ENCODE assay signal across 21 mouse cellular contexts in genomic region chr5:100186618-100187017, GRCm38 (mm10). TPM values are rescaled to one million over a fixed set of nuclear protein-coding genes. Genes with fewer than 3 reads are reported as not detected.
A peak's percentile ranks its signal among the peaks of the same experiment; 100 is the strongest.
DNase-seq lines count a peak whose midpoint lies in the region; ATAC-seq and TF ChIP-seq lines count a peak whose summit lies in the region.
"Had no signal": no experiment of that assay in that cellular context is flagged by ENCODE, and none has a peak within 500 bp of the region (broad histone marks: within the 10 kb centered on the region; RNA-seq: fewer than 3 reads in every experiment).

No protein-coding gene starts in this region.

- no peak for ATAC-seq in liver, embryonic 12.5 days
- no peak for ATAC-seq in liver, embryonic 11.5 days (replicated peaks; ENCODE audit: low FRiP score)
- peak; percentile 65 for ATAC-seq in lung, embryonic 16.5 days (ENCODE audit: low read depth)
- ATAC-seq in liver, embryonic 16.5 days (ENCODE audit: low read depth): peak; percentile 30; the same call in 1 of the 2 replicates
- ATAC-seq: forebrain, embryonic 14.5 days had no signal

- peaks cover 5% of the 10 kb centered on the region; the same call in 1 of the 2 replicates for H3K4me1 ChIP-seq in liver, embryonic 12.5 days
- H3K4me1 ChIP-seq in liver, embryonic 11.5 days (replicated peaks; ENCODE audit: control insufficient read depth, insufficient read depth, low read length): no peaks in the 10 kb centered on the region; the same call in 1 of the 2 replicates
- H3K4me1 ChIP-seq in lung, embryonic 16.5 days (replicated peaks; ENCODE audit: control insufficient read depth, insufficient read depth, low read length): peaks cover 9% of the 10 kb centered on the region
- no peaks in the 10 kb centered on the region for H3K4me1 ChIP-seq in lung, adult 2 months (ENCODE audit: control insufficient read depth, insufficient read depth, low read length)
- no peaks in the 10 kb centered on the region; the same call in 1 of the 2 replicates for H3K4me1 ChIP-seq in liver, embryonic 16.5 days (ENCODE audit: control insufficient read depth, low read depth, low read length)

- no peaks in the 10 kb centered on the region for H3K9me3 ChIP-seq in liver, embryonic 12.5 days (replicated peaks)
- H3K9me3 ChIP-seq in liver, embryonic 11.5 days (ENCODE audit: control insufficient read depth, low read length): no peaks in the 10 kb centered on the region
- H3K9me3 ChIP-seq in lung, embryonic 16.5 days (ENCODE audit: control insufficient read depth, low read length): no peaks in the 10 kb centered on the region
- H3K9me3 ChIP-seq in liver, embryonic 16.5 days (replicated peaks; ENCODE audit: control insufficient read depth, low read length): no peaks in the 10 kb centered on the region
- H3K9me3 ChIP-seq: embryonic facial prominence, embryonic 15.5 days; forebrain, embryonic 10.5 days; heart, embryonic 13.5 days had no signal

- no peaks in the 10 kb centered on the region for H3K36me3 ChIP-seq in liver, embryonic 12.5 days
- no peaks in the 10 kb centered on the region for H3K36me3 ChIP-seq in liver, embryonic 11.5 days (ENCODE audit: control insufficient read depth, insufficient read depth, low read length)
- H3K36me3 ChIP-seq in lung, embryonic 16.5 days (ENCODE audit: control insufficient read depth, insufficient read depth, low read length): no peaks in the 10 kb centered on the region
- H3K36me3 ChIP-seq in liver, embryonic 16.5 days (ENCODE audit: control insufficient read depth, insufficient read depth): no peaks in the 10 kb centered on the region
- H3K36me3 ChIP-seq: embryonic facial prominence, embryonic 15.5 days; forebrain, embryonic 10.5 days; heart, embryonic 13.5 days had no signal

- no peak for TF ChIP-seq POLR2A in lung, adult 2 months (IDR thresholded peaks at IDR 0.05; ENCODE audit: borderline replicate concordance, extremely low read depth, low read depth, low read length)

- H3K27ac ChIP-seq in liver, embryonic 12.5 days: 0 out of 2 replicates have a peak overlapping the region, but pooled peaks have one; percentile 6
- no peak overlapping the region for H3K27ac ChIP-seq in liver, embryonic 11.5 days (ENCODE audit: low read depth, low read length)
- peak overlapping the region; percentile 51 for H3K27ac ChIP-seq in lung, embryonic 16.5 days (ENCODE audit: low read length)
- no peak overlapping the region; the same call in 1 of the 2 replicates for H3K27ac ChIP-seq in liver, embryonic 16.5 days (ENCODE audit: low read length)
- no peak overlapping the region for H3K27ac ChIP-seq in layer of hippocampus, adult 2 months
- H3K27ac ChIP-seq: embryonic facial prominence, embryonic 15.5 days; forebrain, embryonic 10.5 days; heart, embryonic 13.5 days had no signal

- no peaks in the 10 kb centered on the region for H3K27me3 ChIP-seq in liver, embryonic 12.5 days (replicated peaks)
- no peaks in the 10 kb centered on the region for H3K27me3 ChIP-seq in liver, embryonic 11.5 days (replicated peaks; ENCODE audit: control insufficient read depth, insufficient read depth, low read length)
- H3K27me3 ChIP-seq in lung, embryonic 16.5 days (ENCODE audit: control insufficient read depth, insufficient read depth, low read depth, low read length): no peaks in the 10 kb centered on the region
- no peaks in the 10 kb centered on the region for H3K27me3 ChIP-seq in liver, embryonic 16.5 days (ENCODE audit: control insufficient read depth, insufficient read depth, low read depth, low read length)
- H3K27me3 ChIP-seq: embryonic facial prominence, embryonic 15.5 days; heart, embryonic 13.5 days had no signal

- no peak for TF ChIP-seq CTCF in lung, adult 2 months (IDR thresholded peaks at IDR 0.05; ENCODE audit: insufficient read depth, low read length)
- no peak for TF ChIP-seq CTCF in layer of hippocampus, adult 2 months (conservative IDR thresholded peaks at IDR 0.05)

- 0 out of 2 replicates have a peak overlapping the region, but pooled peaks have one; percentile 8 for H3K4me2 ChIP-seq in liver, embryonic 12.5 days
- H3K4me2 ChIP-seq in liver, embryonic 11.5 days: no peak overlapping the region; the same call in 1 of the 2 replicates
- no peak overlapping the region for H3K4me2 ChIP-seq in lung, embryonic 16.5 days (ENCODE audit: low read depth, low read length)
- peak overlapping the region; percentile 13; the same call in 1 of the 2 replicates for H3K4me2 ChIP-seq in liver, embryonic 16.5 days (ENCODE audit: low read depth, low read length)
- H3K4me2 ChIP-seq: embryonic facial prominence, embryonic 15.5 days had no signal

- H3K9ac ChIP-seq in liver, embryonic 12.5 days: no peak overlapping the region
- no peak overlapping the region for H3K9ac ChIP-seq in liver, embryonic 11.5 days (ENCODE audit: low read depth, low read length)
- no peak overlapping the region for H3K9ac ChIP-seq in lung, embryonic 16.5 days (ENCODE audit: low read length)
- H3K9ac ChIP-seq in liver, embryonic 16.5 days (ENCODE audit: low read depth, low read length): no peak overlapping the region; the same call in 1 of the 2 replicates
- H3K9ac ChIP-seq: embryonic facial prominence, embryonic 15.5 days; heart, embryonic 13.5 days had no signal

- no peak overlapping the region for H3K4me3 ChIP-seq in liver, embryonic 12.5 days
- H3K4me3 ChIP-seq in liver, embryonic 11.5 days (ENCODE audit: low read depth, low read length): no peak overlapping the region
- H3K4me3 ChIP-seq in lung, embryonic 16.5 days (ENCODE audit: low read length): no peak overlapping the region
- H3K4me3 ChIP-seq in lung, adult 2 months (replicated peaks; ENCODE audit: extremely low read depth, low read depth, low read length): no peak overlapping the region
- no peak overlapping the region for H3K4me3 ChIP-seq in liver, embryonic 16.5 days (ENCODE audit: low read depth, low read length)
- no peak overlapping the region for H3K4me3 ChIP-seq in layer of hippocampus, adult 2 months
- H3K4me3 ChIP-seq: embryonic facial prominence, embryonic 15.5 days; erythroblast, embryonic 14.5 days; forebrain, embryonic 10.5 days; heart, embryonic 13.5 days had no signal

- 51% methylated on average over 7 of the region's 7 CpGs for WGBS in liver, embryonic 12.5 days (ENCODE audit: insufficient replicate concordance)
- whole genome bisulfite sequencing in liver, embryonic 11.5 days: 49% methylated on average over 7 of the region's 7 CpGs
- WGBS in lung, embryonic 16.5 days: 19% methylated on average over 7 of the region's 7 CpGs
- WGBS in lung, adult 2 months: 42% methylated on average over 7 of the region's 7 CpGs
- 36% methylated on average over 7 of the region's 7 CpGs for WGBS in liver, embryonic 16.5 days (ENCODE audit: insufficient replicate concordance)

- DNase-seq in liver, embryonic 11.5 days (ENCODE audit: low spot score): no peak
- DNase-seq in lung, adult 2 months: no peak
- DNase-seq in layer of hippocampus, adult 2 months (ENCODE audit: low spot score in 2 of 2): no peak
- DNase-seq in thymus, postnatal 0 days (ENCODE audit: low spot score): no peak
- DNase-seq: adrenal gland, postnatal 10 days; cerebellum, adult 11 months; cerebellum, adult 8-10 months; cerebellum, postnatal 14 days; gastrocnemius, postnatal 36 days; heart, adult 11 months; heart, postnatal 36 days had no signal

RNA-seq across cellular contexts. Expression of gene Tmem150c, which starts 27.0 kb away (rescaled TPM):
- 1.0 and 1.5 TPM in 2 replicates for polyA plus RNA-seq in liver, embryonic 12.5 days (2016; fragmentation: Nextera tagmentation; extraction: Ambion mirVana)
- polyA plus RNA-seq in liver, embryonic 11.5 days (2014; fragmentation: Nextera tagmentation; extraction: Ambion mirVana): 1.2 and 2.3 TPM in 2 replicates
- polyA plus RNA-seq in lung, embryonic 16.5 days (2015; fragmentation: Nextera tagmentation; extraction: Ambion mirVana): 9.4 and 10.1 TPM in 2 replicates
- 2.2 and 2.8 TPM in 2 replicates for polyA plus RNA-seq in lung, adult 2 months (2012; rRNA removed)
- 0.43 and 0.67 TPM in 2 replicates for polyA plus RNA-seq in liver, embryonic 16.5 days (2015; fragmentation: Nextera tagmentation; extraction: Ambion mirVana)
- total RNA-seq in layer of hippocampus, adult 2 months (2021): 10 to 100 TPM; 79.7 to 88.9 TPM
- 8.7 and 9.8 TPM in 2 replicates for polyA plus RNA-seq in thymus, postnatal 0 days (2015; fragmentation: Nextera tagmentation; extraction: Ambion mirVana)
- total RNA-seq: common myeloid progenitor, adult 5-6 weeks had no signal
- polyA plus RNA-seq: C2C12; erythroblast, embryonic 14.5 days had no signal

Comparison
In these comparisons a context has a peak if more than half of its experiments do, and no peak if none do; other contexts are left out.
1. ATAC-seq: peak in lung, embryonic 16.5 days (single experiment) and liver, embryonic 16.5 days (single experiment); none in liver, embryonic 12.5 days (single experiment) and liver, embryonic 11.5 days (single experiment).
2. H3K27ac ChIP-seq: peak in liver, embryonic 12.5 days (single experiment) and lung, embryonic 16.5 days (single experiment); none in liver, embryonic 11.5 days (single experiment), liver, embryonic 16.5 days (single experiment) and layer of hippocampus, adult 2 months (single experiment).
3. H3K4me2 ChIP-seq: peak in liver, embryonic 12.5 days (single experiment) and liver, embryonic 16.5 days (single experiment); none in liver, embryonic 11.5 days (single experiment) and lung, embryonic 16.5 days (single experiment).